Mouse (Mus musculus): Measurements from ENCODE around the gene Creb3. TPM values are rescaled to one million over a fixed set of nuclear protein-coding genes. Genes with fewer than 3 reads are reported as not detected.

Creb3 gene
- polyA plus RNA-seq, 1 experiment from 2014 or later = 54.5 TPM

DNA sequence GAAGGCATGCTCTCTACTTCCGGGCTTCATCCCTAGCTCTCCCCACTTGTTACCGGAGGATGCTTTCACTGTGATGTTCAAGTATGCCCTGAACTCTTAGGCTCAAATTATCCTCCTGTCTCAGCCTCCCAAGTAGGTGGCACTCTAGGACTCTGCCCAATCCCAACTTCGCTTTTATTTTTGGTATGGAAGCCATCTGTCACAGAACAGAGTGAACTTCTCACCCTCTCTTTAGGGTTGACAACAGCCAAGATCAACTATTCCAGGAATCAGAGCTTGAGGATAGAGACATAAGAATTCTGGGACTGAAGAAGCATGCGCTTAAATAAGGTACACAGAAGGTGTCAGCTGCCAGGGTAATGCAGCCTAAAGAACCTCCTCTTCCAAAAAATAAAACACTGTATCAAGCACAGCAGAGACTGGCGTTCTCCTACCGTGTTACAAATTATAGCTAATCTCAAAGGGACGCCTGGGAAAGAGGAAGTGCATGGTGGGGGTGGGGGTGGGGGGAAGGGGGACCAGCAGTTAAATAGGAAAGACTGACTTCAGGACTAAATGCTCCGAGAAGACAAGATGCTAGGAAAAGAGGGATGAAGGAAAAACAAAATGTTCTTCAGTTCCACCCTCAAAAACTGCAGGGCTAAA is 15.2 kb downstream of the Creb3 start:
- Histone ChIP-seq H3K4me3 (ENCODE audit: low read depth, low read length) (peak overlapping the region; percentile 86), H3K27me3 (ENCODE audit: control insufficient read depth, insufficient read depth, low read length) (no peaks in the 10 kb centered on the region), H3K36me3 (ENCODE audit: control insufficient read depth, insufficient read depth, low read length) (peaks cover 5% of the 10 kb centered on the region), H3K9ac (ENCODE audit: low read length) (peak overlapping the region; percentile 92), H3K4me2 (peak overlapping the region; percentile 97), H3K27ac (ENCODE audit: low read depth, low read length) (no peak overlapping the region), H3K4me1 (ENCODE audit: control insufficient read depth, insufficient read depth, low read length) (peaks cover 31% of the 10 kb centered on the region), H3K9me3 (ENCODE audit: control insufficient read depth, low read length) (no peaks in the 10 kb centered on the region)
- no peak for ATAC-seq (ENCODE audit: low FRiP score)
- WGBS = 61% methylated on average over 8 of the region's 8 CpGs
- DNase-seq (ENCODE audit: low spot score, missing footprints) = peak; percentile 78

DNA sequence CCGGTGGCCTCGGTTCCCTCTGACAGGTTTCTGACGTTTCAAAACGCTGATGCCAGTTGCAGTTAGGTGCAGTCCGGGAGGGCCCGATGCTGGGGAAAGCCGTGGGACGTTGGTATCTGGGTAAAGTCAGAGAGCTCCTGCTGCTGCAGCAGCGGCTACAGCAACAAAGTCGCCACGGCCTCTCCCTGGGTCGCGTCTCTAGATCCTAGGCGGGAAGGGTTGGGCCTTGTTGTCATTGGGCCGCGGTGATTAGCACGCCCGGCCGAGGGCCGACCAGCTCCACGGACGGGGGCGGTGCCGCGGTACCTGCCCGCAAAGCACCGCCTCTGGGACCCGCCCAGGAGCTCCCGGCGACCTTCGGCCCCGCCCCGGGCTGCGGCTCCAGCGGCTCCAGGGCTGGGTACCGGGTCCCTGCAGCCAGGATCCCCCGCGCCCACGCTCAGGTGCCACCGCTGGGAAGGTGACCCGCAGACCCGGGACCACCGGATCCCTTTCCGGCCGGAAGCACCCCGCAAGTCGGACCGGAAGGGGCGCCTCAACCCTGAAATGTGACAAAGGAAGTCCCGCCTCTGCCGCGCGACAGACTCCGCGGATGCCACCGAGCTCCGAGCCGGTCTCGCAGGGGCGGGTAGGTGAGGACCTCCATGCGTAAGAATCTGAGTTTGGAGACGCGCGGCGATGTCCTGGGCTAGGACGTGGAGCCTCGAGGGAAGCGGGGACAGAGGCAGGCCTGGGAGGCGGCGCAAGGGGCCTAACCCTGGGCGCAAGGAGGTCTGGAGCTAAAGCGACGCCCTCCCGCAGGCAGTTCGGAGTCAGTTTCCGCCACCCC is 16.5 kb downstream of the Creb3 start, which contains the start of the genes Rgp1 and Gba2:
TSS of gene Rgp1 (plus strand) at position 340 of the 829 bp plus-strand sequence.
TSS of gene Gba2 (minus strand) at position 498 of the 829 bp plus-strand sequence.
- H3K36me3 ChIP-seq (ENCODE audit: control insufficient read depth, insufficient read depth, low read length) = peaks cover 8% of the 10 kb centered on the region
- peak; percentile 91 for ATAC-seq (ENCODE audit: low FRiP score)

DNA sequence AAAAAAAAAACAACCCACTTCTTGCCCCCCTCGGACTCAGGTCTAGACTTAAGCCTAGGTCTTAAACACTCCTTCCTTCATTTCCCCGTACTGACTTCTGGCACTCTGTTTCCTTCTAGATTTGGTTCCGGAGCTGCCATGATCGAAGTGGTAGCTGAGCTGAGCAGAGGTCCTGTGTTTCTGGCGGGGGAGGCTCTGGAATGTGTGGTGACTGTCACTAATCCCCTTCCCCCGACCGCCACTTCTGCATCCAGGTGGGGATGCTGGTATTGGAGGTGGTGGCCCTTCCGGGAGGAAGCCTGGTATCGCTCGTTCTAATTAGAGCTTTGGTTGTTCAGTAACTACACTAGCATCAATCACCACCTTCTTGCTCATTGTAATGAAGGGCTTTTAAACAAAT is 17.1 kb downstream of the Creb3 start:
- DNase-seq (ENCODE audit: low spot score, missing footprints) (peak; percentile 81), ATAC-seq (ENCODE audit: low FRiP score) (no peak)
- Histone ChIP-seq H3K4me2 (peak overlapping the region; percentile 97), H3K36me3 (ENCODE audit: control insufficient read depth, insufficient read depth, low read length) (peaks cover 7% of the 10 kb centered on the region), H3K9ac (ENCODE audit: low read length) (peak overlapping the region; percentile 92), H3K9me3 (ENCODE audit: control insufficient read depth, low read length) (no peaks in the 10 kb centered on the region), H3K4me3 (ENCODE audit: low read depth, low read length) (peak overlapping the region; percentile 86), H3K27ac (ENCODE audit: low read depth, low read length) (no peak overlapping the region; the same call in 1 of the 2 replicates), H3K27me3 (ENCODE audit: control insufficient read depth, insufficient read depth, low read length) (no peaks in the 10 kb centered on the region), H3K4me1 (ENCODE audit: control insufficient read depth, insufficient read depth, low read length) (peaks cover 31% of the 10 kb centered on the region)
- 13% methylated on average over 10 of the region's 10 CpGs for WGBS

More for the DNA sequence above, 16.5 kb downstream of the Creb3 start, which contains the start of the genes Rgp1 and Gba2:
- peak within 1 kb of the TSS; percentile 27; the same call in 1 of the 2 replicates for H3K27ac ChIP-seq (ENCODE audit: low read depth, low read length)
- no peaks in the 10 kb centered on the region for H3K9me3 ChIP-seq (ENCODE audit: control insufficient read depth, low read length)
- H3K4me1 ChIP-seq (ENCODE audit: control insufficient read depth, insufficient read depth, low read length) = peaks cover 31% of the 10 kb centered on the region
- peak within 1 kb of the TSS; percentile 97 for H3K4me2 ChIP-seq
- DNase-seq (ENCODE audit: low spot score, missing footprints) = peak; percentile 97
- no peaks in the 10 kb centered on the region for H3K27me3 ChIP-seq (ENCODE audit: control insufficient read depth, insufficient read depth, low read length)
- peak within 1 kb of the TSS; percentile 86 for H3K4me3 ChIP-seq (ENCODE audit: low read depth, low read length)
- under 1% methylated on average over 76 of the region's 76 CpGs for WGBS
- H3K9ac ChIP-seq (ENCODE audit: low read length) = peak within 1 kb of the TSS; percentile 92

DNA sequence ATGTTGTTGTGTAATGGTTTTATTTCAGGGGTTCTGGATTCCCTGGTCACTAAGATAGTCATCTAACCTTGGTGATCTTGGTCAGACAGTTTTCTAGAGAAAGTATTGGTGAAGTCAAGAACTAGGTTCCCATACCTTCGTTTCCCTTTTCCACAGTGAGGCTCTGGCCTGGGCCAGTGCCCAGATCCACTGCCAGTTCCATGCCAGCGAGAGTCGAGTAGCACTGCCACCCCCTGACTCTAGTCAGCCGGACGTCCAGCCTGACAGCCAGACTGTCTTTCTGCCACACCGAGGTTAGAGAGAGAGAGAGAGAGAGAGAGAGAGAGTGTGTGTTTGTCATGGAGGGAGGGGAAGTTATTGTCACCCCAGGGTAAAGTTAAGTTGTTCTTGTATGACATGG is 17.6 kb downstream of the Creb3 start:
- H3K36me3 ChIP-seq (ENCODE audit: control insufficient read depth, insufficient read depth, low read length) = peaks cover 7% of the 10 kb centered on the region
- no peak for DNase-seq (ENCODE audit: low spot score, missing footprints)
- WGBS = 93% methylated on average over 6 of the region's 6 CpGs
- no peaks in the 10 kb centered on the region for H3K27me3 ChIP-seq (ENCODE audit: control insufficient read depth, insufficient read depth, low read length)
- no peaks in the 10 kb centered on the region for H3K9me3 ChIP-seq (ENCODE audit: control insufficient read depth, low read length)
- ATAC-seq (ENCODE audit: low FRiP score) = no peak
- H3K4me3 ChIP-seq (ENCODE audit: low read depth, low read length) = peak overlapping the region; percentile 86
- H3K27ac ChIP-seq (ENCODE audit: low read depth, low read length) = no peak overlapping the region
- peak overlapping the region; percentile 92 for H3K9ac ChIP-seq (ENCODE audit: low read length)
- H3K4me1 ChIP-seq (ENCODE audit: control insufficient read depth, insufficient read depth, low read length) = peaks cover 31% of the 10 kb centered on the region
- H3K4me2 ChIP-seq = peak overlapping the region; percentile 97

DNA sequence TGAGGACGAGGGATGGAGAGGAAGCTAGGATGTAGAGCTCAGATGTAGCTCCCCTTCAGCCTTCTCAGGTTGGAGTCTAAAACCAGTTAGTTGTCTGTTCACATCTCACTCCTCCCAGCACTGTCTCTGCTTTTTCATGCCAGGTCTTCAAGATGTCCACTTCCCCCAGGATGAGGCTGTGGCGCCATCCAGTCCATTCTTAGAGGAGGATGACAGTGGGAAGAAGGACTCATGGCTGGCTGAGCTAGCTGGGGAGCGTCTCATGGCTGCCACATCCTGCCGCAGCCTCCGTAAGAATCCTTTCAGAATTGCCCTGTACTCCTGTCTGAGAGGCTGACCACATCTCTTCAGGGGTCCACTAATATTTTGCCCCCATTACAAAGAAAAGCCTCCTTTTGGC is 18.6 kb downstream of the Creb3 start:
- ATAC-seq (ENCODE audit: low FRiP score) = no peak
- Histone ChIP-seq H3K4me2 (no peak overlapping the region), H3K9me3 (ENCODE audit: control insufficient read depth, low read length) (no peaks in the 10 kb centered on the region), H3K4me3 (ENCODE audit: low read depth, low read length) (no peak overlapping the region), H3K4me1 (ENCODE audit: control insufficient read depth, insufficient read depth, low read length) (peaks cover 25% of the 10 kb centered on the region), H3K27ac (ENCODE audit: low read depth, low read length) (no peak overlapping the region), H3K27me3 (ENCODE audit: control insufficient read depth, insufficient read depth, low read length) (no peaks in the 10 kb centered on the region), H3K36me3 (ENCODE audit: control insufficient read depth, insufficient read depth, low read length) (peaks cover 7% of the 10 kb centered on the region), H3K9ac (ENCODE audit: low read length) (no peak overlapping the region)
- 99% methylated on average over 5 of the region's 5 CpGs for WGBS
- no peak for DNase-seq (ENCODE audit: low spot score, missing footprints)

DNA sequence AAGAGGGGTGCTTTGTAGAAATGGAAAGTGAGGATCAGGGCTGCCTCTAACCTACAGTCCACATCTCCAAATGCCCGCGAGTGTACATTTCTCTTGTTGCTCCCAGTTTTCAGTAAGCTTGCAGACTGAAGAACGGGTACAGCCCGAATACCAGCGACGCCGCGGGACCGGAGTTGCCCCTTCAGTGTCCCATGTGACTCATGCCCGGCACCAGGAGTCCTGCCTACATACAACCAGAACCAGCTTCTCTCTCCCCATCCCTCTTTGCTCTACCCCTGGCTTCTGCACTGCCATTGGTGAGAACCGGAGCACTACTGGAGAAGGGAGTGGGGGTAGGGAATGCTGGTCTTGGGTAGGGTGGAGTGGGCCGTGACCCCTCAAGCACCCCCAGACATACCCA is 19.2 kb downstream of the Creb3 start:
- H3K4me1 ChIP-seq (ENCODE audit: control insufficient read depth, insufficient read depth, low read length) = peaks cover 23% of the 10 kb centered on the region
- peaks cover 7% of the 10 kb centered on the region for H3K36me3 ChIP-seq (ENCODE audit: control insufficient read depth, insufficient read depth, low read length)
- DNase-seq (ENCODE audit: low spot score, missing footprints) = no peak
- H3K4me3 ChIP-seq (ENCODE audit: low read depth, low read length) = no peak overlapping the region
- ATAC-seq (ENCODE audit: low FRiP score) = no peak
- H3K9ac ChIP-seq (ENCODE audit: low read length) = no peak overlapping the region
- no peaks in the 10 kb centered on the region for H3K9me3 ChIP-seq (ENCODE audit: control insufficient read depth, low read length)
- no peak overlapping the region for H3K4me2 ChIP-seq
- H3K27me3 ChIP-seq (ENCODE audit: control insufficient read depth, insufficient read depth, low read length) = no peaks in the 10 kb centered on the region
- H3K27ac ChIP-seq (ENCODE audit: low read depth, low read length) = no peak overlapping the region
- 97% methylated on average over 12 of the region's 12 CpGs for WGBS

DNA sequence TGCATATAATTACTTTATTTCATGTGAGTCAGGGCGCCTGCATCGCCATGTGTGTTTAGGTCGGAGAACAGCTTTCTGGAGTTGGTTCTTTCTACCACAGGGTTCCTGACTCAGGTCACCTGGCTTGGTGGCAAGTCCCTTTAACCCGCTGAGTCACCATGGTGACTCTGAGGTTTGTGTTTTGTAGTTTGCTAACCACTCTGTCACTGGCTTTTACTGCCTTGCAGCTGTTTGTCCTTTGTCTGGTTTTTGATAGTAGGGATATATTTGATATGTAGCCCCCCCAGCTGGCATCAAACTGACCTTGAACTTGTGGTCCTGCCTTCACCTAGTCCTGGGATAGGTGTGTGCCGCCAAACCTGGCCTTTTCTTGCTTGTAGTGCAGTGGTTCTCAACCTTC is 20.1 kb downstream of the Creb3 start:
- Histone ChIP-seq H3K27ac (ENCODE audit: low read depth, low read length) (no peak overlapping the region), H3K4me1 (ENCODE audit: control insufficient read depth, insufficient read depth, low read length) (peaks cover 16% of the 10 kb centered on the region), H3K4me3 (ENCODE audit: low read depth, low read length) (no peak overlapping the region), H3K27me3 (ENCODE audit: control insufficient read depth, insufficient read depth, low read length) (no peaks in the 10 kb centered on the region), H3K36me3 (ENCODE audit: control insufficient read depth, insufficient read depth, low read length) (peaks cover 7% of the 10 kb centered on the region), H3K9ac (ENCODE audit: low read length) (no peak overlapping the region), H3K9me3 (ENCODE audit: control insufficient read depth, low read length) (no peaks in the 10 kb centered on the region), H3K4me2 (no peak overlapping the region)
- 96% methylated on average over 5 of the region's 5 CpGs for WGBS
- ATAC-seq (ENCODE audit: low FRiP score) = no peak
- no peak for DNase-seq (ENCODE audit: low spot score, missing footprints)

DNA sequence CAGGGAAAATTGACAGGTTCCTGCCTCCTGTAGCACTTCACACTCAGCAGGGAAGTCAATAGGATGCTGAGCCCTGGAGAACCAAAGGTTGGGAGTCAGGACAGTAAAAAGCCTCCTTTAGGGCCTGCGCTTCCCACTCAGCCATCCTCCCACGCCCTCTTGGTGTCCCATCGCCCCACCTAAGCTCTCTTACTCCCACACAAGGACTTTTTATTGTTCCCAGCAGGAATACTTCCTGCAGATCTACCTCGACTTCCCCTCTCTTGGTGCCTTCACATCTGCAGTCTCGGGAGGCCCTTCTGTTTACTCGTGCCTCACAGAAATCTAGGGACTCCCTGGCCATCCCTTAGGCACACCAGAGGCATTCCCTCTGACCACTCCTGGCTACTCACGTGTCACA is 21.3 kb downstream of the Creb3 start:
- peaks cover 7% of the 10 kb centered on the region for H3K4me1 ChIP-seq (ENCODE audit: control insufficient read depth, insufficient read depth, low read length)
- DNase-seq (ENCODE audit: low spot score, missing footprints) (no peak), ATAC-seq (ENCODE audit: low FRiP score) (no peak)
- no peaks in the 10 kb centered on the region for H3K27me3 ChIP-seq (ENCODE audit: control insufficient read depth, insufficient read depth, low read length)
- H3K36me3 ChIP-seq (ENCODE audit: control insufficient read depth, insufficient read depth, low read length) = peaks cover 7% of the 10 kb centered on the region
- 85% methylated on average over 7 of the region's 7 CpGs for WGBS
- no peak overlapping the region for H3K4me2 ChIP-seq
- H3K9ac ChIP-seq (ENCODE audit: low read length) = no peak overlapping the region
- no peaks in the 10 kb centered on the region for H3K9me3 ChIP-seq (ENCODE audit: control insufficient read depth, low read length)
- no peak overlapping the region for H3K4me3 ChIP-seq (ENCODE audit: low read depth, low read length)
- H3K27ac ChIP-seq (ENCODE audit: low read depth, low read length) = no peak overlapping the region
